Mouse (Mus musculus) left cerebral cortex, postnatal 14 days (tissue): ENCODE measurements at regions not wholly inside any gene's neighbourhood (a gene's known extent, or its start where the extent isn't known, plus 50 kb on each side); places are given as distances from the start of the nearest gene placed in this dataset.
A peak's percentile ranks its signal among the peaks of the same experiment; 100 is the strongest.

Experiments
- DNase-seq, 2 experiments: peaks; one replicate each; pipeline ENCODE4 v3.0.0; 2021 to 2022; ENCODE audit warnings: low spot score in 2 of 2, mixed read lengths in 1 of 2
- intact Hi-C: fragments of 180-260 bp; cut with DNase I; formaldehyde crosslinking; loops from one replicate; pipeline ENCODE4 v1.15.1; 2025

DNA sequence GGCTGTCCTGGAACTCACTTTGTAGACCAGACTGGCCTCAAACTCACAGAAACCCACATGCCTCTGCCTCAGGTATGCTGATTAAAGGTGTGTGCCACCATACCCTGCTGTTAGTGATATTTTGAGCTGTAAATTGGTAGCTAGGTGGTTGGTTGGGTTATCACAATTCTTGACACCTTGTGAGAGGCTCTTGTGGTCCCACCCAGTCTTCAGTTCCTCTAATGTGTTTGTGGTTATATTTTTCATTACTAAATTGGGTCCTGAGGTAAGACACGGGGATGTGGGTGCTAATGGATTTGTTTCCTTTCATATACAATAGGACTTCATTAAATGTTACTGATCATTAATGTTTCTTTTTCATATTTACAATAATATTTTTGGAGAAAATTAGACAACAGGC is 189.9 kb upstream of the Itga4 start:
- no peak for DNase-seq
- intact Hi-C loops, result no loop called here

DNA sequence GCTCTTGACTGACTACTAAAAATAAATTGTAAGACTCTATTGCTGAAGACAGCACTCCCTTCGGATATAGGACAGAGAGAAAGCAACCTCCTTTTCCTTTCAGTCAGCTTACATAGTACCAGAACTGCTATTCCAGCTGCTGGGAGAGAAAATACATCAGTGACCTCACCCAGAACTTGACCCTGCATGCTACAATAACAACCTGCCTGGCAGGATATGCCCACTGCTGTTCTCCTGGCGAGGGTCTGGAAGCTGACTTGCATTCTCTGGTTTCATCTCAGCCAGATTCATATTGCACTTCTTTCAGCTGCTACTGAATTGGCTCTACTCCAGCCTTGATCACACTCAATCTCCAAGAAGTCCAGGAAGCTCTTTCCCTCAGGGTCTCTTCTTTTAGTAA is 179.1 kb upstream of the Itga4 start:
- no peak for DNase-seq
- intact Hi-C loops, result no loop called here

DNA sequence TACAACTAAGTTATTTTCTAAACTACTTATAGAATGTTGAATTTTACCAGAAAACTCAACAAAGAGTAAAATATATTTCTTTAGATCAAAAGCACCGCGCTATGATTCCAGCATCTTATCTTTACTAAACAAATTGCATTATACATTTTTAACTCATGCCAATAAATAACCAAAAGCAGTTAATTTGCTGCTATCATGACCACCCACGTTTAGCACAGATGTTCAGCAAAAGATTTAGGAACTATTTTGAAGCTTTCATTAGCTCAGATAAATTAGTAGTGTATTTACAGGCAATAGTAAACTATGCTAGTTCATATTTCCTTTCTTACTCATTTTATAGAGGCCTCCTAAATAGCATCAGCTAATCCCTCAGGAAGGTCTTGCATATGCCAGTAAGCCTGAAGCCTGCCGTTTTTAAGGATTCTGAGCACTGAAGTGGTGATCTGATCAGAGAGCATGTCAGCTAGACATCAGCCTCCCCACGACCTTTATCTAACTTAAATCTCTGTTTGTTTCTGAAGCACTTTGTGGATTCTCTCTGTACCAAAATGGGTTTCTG is 176.3 kb upstream of the Itga4 start:
- no peak for DNase-seq
- intact Hi-C loops, result no loop called here

DNA sequence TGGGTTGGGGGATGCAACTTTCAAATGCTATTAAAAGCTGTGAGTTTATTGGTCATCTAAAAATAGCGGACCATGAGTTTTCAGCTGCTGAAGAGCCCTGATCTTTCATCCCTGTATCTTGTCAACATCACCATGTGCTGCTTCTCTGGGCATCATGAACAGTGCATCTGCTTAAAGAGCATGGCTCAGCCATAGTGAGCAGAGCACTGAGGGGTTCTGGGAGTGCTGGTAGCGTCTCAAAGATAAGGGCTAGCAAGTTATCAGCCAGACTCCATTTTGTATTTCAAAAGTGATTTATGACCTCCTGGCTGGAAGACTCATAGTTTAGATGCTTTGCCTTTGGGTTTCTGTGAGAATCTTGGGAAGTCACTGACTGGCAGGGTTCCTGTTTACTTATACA is 173.5 kb upstream of the Itga4 start:
- DNase-seq, result no peak
- intact Hi-C loops, result no loop called here

DNA sequence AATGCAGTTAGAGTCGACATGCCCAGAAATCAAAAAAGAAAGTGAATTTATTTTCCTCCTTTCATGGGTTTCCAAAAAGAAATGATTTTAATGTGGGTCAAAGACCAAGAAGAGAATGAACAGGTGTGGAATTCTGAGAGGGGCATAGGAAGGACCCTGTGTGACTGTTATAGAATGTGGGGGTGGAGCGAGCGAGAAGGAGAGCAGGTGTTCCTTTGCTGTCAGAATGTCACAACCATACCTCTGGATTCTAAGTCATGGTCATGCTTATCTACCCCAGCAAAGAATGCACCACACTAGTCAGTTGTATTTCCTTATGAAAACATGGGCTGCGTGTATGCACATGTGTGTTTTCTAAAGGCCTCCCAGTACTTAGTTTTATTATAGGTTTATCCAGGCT is 168.9 kb upstream of the Itga4 start:
- DNase-seq, result no peak
- intact Hi-C loops, result no loop called here

DNA sequence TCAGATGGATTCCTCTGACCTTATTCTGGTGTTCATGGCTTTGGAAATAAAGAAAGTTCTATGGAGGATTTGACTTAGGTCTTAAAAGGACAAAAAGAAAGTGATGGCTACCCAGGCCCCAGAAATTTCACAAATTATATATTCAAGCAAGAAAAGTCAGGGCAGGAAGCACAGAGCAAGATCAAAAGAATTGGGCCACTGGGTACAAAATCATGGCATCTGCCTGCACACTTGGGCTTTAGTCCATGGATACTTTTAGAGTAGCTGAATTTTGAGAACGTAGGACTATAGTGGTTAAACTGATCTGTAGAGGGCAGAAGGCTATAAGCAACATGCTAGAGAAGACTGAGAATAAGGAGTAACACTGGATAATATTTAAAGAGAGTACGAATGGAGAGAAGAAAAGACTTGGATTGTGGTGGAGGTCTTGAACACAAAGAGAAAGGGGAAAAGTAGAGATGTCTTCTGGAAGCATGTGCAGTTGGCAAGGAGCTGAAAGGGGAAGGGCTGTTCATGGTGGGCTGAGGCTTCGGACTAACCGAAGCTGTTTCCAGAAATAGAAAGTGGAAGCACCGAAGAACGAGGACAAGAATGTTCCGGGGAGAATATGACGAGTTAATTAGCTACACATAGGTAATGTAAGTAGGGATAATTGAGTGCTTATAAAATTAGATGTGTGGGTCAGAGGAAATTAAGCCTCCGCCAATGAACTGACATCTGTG is 168.2 kb upstream of the Itga4 start:
- intact Hi-C loops, result no loop called here
- no peak for DNase-seq

DNA sequence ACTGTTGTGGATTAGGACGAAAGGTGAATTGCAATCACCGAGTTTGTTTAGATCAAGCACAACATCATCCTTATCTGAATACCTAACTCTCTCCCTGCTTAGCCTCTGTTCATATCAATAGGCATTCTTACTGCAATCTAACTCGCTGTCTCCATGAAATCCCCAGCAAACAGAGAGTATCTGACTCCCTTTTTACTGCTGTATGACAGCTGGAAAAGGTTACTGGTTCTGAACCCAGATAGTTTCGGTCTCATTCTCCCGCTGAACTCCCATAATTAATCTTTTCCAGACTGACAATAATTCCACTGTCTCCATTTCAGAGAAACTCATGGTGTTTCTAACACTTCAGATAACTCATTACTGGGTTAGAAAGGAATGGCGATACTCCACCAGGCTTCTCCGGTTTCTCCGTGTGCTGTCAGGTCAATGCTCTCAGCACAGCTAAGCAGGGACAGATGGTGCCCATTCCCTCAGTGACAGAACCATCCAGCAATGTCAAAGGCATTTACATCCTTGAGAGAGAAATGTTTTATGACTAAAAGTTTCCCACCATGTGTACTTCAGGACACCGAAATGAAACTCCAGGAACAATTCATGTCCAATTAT is 167.5 kb upstream of the Itga4 start:
- intact Hi-C loops, result no loop called here
- no peak for DNase-seq

DNA sequence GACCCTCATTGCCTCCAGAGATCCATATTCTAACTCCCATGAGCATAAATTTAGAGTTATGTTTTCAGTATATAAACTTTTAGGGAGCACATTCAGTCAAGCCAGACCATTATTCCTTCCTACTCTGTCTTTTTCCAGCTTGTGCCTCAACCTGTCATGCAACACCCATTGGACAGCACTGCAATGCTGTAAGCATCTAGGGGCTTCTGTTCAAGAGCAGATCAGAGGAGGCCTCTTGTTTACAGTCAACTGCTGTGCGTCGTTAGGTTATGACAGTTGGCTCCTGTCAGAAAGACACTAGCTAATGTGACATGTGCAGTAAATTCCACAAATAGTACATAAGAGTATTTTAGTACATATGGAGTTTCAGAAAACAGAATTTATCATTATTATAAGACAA is 165.0 kb upstream of the Itga4 start:
- intact Hi-C loops, result no loop called here
- DNase-seq, result no peak

DNA sequence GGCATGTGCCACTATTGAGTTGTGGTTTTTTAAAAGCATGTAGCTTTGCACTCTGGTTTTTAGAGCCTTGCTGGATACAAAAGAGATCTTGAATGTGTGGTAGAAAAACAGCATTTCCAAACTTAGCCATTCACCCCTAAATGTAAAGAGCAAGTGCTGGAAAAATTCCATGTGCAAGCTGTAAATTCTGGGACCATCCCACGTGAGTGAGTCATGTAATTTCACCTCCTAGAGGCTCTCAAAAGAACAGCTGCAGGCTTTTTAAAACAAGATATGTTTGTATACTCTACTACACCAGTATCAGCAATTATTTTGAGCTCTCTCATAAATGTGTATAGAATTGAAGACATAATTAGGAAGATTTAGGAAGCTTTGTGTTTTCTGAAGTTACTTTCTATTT is 160.9 kb upstream of the Itga4 start:
- peak; percentile 43 to 66 for DNase-seq
- intact Hi-C loops, result no loop called here

DNA sequence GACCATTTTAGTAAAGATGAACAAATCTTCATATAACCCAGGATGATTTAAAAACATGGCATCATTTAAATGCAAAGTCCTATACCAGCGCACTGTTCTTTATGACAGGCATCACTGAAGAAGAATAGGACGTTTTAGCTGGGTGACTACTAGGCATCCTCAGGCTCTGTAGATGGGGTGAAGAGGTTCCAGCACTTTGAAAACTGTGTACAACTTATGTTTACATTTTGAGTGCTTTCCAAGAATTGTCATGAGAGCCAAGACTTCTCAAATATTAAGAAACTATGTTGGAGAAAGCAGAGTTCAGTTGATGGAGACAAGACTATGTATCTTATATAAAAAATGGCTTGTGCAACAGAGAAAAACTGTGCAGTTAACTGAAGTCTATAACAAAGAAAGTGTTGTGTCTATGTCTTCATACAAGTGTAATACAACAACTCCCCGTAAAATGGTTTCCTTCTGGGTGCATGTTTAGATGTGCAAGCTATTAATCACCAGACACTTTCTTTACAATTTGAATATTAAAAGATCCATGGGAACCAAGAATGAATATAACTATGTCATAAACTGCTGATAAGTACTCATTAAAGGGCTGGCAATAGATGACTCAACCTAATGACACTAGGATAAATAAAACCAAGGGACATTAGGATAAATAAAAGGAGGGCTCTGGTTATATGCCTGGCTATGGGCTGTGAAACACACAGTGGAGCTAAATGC is 158.5 kb upstream of the Itga4 start:
- DNase-seq, result no peak
- intact Hi-C loops, result no loop called here

DNA sequence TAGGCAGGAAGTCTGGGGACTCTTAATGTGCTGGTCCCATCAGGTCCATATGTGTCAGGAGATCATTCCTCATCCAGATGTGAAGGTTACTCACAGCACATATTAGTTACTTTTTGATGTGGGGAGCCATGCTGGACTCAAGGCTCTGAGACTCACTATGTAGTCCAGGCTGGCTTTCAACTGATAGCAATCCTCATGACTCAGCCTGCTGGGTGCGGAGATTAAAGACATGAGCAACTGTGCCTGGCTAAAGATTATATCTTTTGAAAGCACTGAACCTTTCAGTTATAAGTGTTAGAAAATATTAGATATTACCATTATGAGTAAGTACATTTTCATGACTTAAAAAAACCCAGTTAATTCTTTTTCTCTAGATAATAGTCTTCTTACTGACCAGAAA is 155.6 kb upstream of the Itga4 start:
- DNase-seq, result no peak
- intact Hi-C loops, result no loop called here

DNA sequence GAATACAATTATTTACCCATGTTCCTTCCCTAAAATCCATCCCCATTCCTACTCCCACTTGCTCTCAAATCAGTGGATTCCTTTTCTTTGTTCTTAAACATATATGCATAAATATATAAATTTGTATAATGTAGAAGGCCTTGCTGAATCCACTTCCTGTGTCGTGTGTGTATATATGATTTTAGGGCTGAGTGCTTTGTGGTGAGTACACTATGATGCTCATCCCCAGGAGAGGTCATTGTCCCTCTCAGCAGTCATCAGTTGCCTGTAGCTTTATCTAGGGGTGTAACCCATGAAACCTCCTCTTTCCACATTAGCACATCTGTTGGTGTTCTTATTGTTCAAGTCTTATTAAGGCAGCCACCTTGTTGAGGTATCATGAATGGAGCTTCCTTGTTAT is 143.6 kb upstream of the Itga4 start:
- no peak for DNase-seq
- intact Hi-C loops, result no loop called here

DNA sequence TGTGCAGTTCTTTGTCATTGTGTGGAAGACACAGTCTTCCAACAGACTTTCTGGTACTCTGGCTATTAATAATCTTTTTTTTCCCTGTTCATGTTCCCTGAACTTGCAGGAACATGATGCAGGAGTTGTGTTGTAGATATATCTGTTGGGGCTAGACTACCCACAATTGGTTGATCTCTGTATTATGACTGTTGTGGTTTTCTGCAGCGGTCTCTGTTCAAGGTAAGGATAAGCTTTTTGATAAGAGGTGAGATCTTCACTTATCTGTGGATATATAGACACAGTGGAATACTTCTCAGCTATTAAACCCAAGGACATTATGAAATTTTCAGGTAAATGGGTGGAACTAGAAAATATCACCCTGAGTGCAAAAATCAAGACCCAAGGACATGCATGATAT is 143.2 kb upstream of the Itga4 start:
- intact Hi-C loops, result no loop called here
- no peak for DNase-seq

DNA sequence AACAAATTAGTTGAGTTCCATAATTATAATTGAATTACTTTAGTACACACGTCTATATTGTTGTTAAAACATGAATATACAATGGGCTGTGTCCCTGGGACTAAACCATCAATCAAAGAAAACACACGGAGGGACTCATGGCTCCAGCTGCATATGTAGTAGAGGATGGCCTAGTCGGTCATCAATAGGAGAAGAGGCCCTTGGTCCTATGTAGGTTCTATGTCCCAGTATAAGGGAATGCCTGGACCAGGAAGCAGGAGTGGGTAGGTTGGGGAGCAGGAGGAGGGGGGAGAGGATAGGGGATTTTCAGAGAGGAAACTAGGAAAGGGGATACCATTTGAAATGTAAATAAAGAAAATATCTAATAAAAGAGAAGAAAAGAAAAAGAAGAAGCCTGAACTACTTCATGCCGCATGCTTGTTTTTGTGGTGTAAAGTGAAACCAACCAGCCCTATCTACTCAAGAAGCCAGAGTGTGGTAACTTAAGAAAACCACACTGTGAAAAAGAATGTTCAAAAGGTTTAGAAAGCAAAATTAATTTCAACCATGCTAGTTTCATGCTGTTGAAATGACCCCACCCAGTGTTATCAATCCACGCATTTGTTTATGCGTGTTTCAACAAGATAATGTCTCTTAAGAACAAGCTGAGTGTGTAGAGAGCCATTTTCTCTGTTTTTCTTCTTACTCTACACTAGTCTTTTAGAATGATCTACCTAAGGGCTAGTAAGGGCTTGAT is 134.4 kb upstream of the Itga4 start:
- DNase-seq, result no peak
- intact Hi-C loops, result no loop called here

DNA sequence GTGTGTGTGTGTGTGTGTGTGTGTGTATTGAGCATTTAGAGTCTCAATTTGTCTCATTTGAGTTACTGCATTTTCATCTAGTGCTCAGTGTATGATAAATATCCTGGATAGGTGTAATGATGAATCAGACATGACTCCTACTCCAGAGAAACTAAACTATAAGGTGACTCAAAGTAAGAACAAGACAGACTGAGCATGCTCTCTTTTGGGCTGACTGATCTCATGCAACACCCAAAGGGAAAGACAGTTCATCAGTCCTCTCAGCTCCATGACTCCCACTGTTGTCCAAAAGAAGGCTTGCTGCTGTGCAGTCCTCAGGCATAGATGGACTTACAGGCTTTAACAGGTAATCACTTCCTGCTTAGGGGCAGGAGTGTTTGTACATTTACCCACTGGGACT is 132.7 kb upstream of the Itga4 start:
- DNase-seq, result no peak
- intact Hi-C loops, result no loop called here

DNA sequence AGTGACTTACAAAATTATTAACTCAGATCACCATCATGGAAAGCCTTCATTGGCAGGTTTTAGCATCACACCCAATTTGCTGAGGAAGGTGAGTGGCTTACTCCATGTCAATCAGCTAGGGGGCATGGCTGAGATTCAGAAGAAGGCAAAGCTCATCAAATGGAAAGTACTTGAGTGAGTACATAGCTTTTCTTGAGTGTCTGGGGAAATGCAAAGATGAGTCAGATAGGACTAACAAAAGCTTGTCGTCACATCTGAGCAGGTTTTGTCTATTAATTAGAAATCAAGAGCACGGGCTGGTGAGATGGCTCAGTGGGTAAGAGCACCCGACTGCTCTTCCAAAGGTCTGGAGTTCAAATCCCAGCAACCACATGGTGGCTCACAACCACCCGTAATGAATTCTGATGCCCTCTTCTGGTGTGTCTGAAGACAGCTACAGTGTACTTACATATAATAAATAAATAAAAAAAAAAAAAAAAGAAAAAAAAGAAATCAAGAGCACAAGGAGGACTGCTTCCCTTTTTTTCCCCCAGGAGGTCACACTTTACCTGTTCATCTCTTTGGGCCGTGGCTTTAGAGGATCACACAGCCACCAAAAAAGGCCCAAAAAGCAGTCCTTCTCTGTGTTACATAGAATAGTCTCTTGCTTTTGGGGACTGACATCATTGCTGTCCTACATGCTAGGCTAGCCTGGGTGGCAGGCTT is 130.8 kb upstream of the Itga4 start:
- intact Hi-C loops, result no loop called here
- no peak for DNase-seq

DNA sequence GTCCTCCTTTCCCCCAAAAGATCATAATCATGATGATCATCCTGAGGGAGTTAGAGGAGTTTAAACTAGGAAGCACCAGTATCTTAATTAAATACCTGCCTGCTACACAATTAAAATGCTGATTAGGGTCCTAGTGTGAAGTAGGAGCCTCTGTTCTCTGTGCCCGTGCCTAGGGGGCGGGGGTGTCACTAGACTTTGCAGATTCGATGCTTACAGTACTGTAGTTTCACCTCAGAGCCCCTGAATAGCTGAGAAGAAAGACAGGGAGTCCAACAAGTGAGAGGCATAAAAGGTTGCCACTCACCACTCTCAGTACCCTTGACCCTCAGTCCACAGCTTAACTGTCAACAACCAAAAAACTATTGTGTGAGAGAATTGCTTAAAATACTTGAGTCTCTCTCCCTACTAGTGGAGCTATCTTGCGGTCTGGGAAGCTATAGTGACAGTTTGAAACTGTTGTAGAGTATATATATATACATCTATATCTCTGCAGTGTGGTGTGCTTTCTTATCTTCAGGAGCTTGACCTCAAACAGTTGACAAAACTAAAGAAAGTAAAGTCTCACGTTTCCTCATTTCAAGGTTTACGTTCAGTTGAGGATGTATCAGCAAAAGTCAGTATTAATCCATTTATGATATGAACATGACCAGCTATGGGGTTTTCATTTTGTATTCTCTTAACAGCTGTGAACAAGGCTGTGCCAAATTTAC is 128.9 kb upstream of the Itga4 start:
- no peak for DNase-seq
- intact Hi-C loops, result no loop called here

DNA sequence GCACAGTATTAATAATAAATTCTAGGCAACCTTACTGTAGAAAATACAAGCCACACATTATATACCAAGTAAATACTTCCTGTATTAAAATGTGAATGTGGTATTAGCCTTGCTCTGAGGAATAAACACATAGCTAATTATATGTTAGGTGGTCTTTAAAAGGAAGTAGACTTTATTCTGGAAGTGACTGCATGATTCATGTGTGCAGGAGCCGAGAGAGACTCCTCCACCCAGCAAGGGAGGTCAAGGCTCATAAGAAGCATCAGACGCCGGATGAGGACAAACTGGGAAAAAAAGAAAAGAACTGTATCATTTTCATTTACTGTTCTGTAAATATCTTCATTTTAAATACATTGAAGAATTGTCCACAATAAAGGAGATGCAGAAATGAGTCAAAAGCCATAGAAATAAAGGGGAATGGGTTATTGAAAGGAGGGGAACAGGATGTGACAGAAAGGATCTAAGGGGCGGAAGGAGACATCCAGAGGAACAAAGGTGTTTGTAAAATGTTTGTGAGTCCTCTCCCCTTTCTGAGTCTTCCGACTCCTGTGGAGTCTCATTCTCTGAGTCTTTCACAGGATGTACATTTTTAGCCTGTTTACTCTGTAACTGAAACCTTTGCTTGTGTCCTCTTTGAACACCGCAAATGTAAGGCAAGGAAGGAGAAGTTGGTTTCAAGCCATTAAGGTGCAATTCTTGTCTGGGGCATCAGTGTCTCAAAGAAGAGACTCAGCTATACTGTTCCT is 128.1 kb upstream of the Itga4 start:
- no peak for DNase-seq
- intact Hi-C loops, result no loop called here
